Mouse (Mus musculus): ENCODE results near the gene Fcf1. TPM values are rescaled to one million over a fixed set of nuclear protein-coding genes. Genes with fewer than 3 reads are reported as not detected.

Gene Fcf1
- 152 and 154 TPM in 2 replicates for polyA plus RNA-seq (2014; fragmentation: Nextera tagmentation; extraction: Ambion mirVana)

DNA sequence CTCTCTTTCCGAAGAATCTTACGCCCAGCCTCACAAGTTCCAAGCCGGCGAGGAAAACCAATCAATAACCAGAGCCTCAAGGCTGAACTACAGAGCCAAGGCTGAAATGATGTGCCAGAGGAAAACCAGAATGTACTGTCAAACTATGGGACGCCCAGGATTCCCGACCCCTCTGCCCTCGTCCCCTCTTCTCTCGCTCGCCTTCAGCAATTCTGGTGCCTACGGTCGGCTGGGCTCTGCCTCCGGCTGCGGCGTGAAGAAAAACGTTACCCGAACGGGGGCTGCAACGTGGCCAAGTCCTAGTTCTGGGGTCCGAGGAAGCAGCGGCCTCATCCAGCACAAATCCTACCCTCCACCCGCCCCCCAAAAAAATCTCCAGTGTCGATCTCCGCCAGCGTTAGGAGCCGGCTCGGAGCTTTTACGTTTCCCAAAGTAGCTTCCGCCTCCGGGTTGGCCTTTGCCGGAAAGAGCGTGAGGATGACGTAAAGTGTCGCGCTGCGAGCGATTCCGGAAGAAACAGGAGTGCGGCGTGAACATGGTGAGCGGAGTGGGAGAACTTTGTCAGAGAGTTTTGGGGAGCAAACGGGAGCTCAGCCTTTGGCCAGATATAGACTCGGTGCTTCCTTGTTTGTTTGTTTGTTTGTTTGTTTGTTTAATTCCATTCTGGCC lies at the start of gene Fcf1, which contains the start of gene Arel1:
Gene Fcf1 (plus strand): TSS at position 470 of the 669 bp plus-strand sequence.
Gene Arel1 (minus strand): TSS at position 473 of the 669 bp plus-strand sequence.
- peak within 1 kb of the TSS; percentile 76 for H3K4me3 ChIP-seq (ENCODE audit: low read depth, low read length)
- no peaks in the 10 kb centered on the region for H3K9me3 ChIP-seq (ENCODE audit: control insufficient read depth, low read length)
- WGBS: 0% methylated on average over 42 of the region's 42 CpGs
- peak within 1 kb of the TSS; percentile 79 for H3K9ac ChIP-seq (ENCODE audit: low read length)
- H3K27ac ChIP-seq (ENCODE audit: low read depth, low read length): no peak within 1 kb of the TSS
- ATAC-seq (ENCODE audit: insufficient read depth, low FRiP score, low TSS enrichment) (no peak), DNase-seq (ENCODE audit: low spot score) (peak; percentile 92)
- peak within 1 kb of the TSS; percentile 80 for H3K4me2 ChIP-seq (ENCODE audit: low read depth)
- peaks cover 9% of the 10 kb centered on the region for H3K4me1 ChIP-seq (ENCODE audit: control insufficient read depth, insufficient read depth, low read length)
- H3K36me3 ChIP-seq (ENCODE audit: control insufficient read depth, insufficient read depth, low read length): peaks cover 2% of the 10 kb centered on the region; the same call in 1 of the 2 replicates
- no peaks in the 10 kb centered on the region for H3K27me3 ChIP-seq (ENCODE audit: control insufficient read depth, insufficient read depth, low read length)

DNA sequence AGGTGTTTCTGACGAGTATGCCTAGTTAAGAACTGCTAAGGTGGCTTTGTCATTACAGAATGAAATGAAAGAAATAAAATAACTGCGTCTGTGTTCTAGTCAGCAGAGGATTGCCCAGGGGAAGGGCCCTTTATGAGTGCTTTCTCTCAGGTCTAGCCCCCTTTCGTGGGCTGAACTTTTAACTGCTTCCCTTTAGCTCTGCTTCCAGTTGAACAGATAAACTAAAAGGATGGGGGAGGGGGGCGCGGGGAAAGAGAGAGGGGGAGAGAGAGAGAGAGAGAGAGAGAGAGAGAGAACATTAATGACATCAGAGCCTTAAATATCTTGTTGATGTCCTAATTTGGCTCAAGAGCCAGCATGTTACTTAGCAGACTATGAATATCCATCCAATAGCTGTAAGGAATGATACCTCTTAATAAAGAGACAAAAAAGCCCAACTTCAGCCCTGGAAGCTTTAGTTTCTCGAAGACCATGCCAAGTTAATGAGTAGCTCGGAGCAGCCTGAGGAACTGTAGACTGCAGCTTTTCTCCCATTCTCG lies 48.7 kb upstream of the Fcf1 start:
- H3K9ac ChIP-seq (ENCODE audit: low read length): no peak overlapping the region
- DNase-seq (ENCODE audit: low spot score): peak; percentile 13
- H3K4me1 ChIP-seq (ENCODE audit: control insufficient read depth, insufficient read depth, low read length): no peaks in the 10 kb centered on the region
- 49% methylated on average over 8 of the region's 8 CpGs for WGBS
- H3K9me3 ChIP-seq (ENCODE audit: control insufficient read depth, low read length): no peaks in the 10 kb centered on the region
- no peak for ATAC-seq (ENCODE audit: insufficient read depth, low FRiP score, low TSS enrichment)
- no peak overlapping the region for H3K4me3 ChIP-seq (ENCODE audit: low read depth, low read length)
- H3K27ac ChIP-seq (ENCODE audit: low read depth, low read length): no peak overlapping the region
- H3K36me3 ChIP-seq (ENCODE audit: control insufficient read depth, insufficient read depth, low read length): peaks cover 4% of the 10 kb centered on the region
- H3K4me2 ChIP-seq (ENCODE audit: low read depth): no peak overlapping the region
- H3K27me3 ChIP-seq (ENCODE audit: control insufficient read depth, insufficient read depth, low read length): no peaks in the 10 kb centered on the region

DNA sequence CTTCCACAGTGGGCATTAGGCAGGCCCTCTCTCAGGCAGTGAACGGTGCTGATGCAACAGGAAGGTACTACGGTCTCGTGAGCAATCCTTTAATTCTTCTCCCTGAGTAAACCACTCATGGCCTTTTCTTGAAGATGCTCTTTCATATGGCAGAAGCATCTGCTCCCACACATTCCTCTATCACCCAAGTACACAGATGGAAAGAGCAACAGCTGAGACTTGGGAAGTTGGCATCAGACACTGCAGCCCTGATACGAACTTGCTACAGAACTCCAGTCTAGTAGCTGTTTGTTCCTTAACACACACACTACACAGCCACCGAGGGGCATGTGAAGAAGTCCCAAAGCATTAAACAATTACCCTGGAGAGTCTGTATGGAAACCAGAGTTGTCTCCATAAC lies 46.4 kb upstream of the Fcf1 start:
- Histone ChIP-seq H3K27me3 (ENCODE audit: control insufficient read depth, insufficient read depth, low read length) (no peaks in the 10 kb centered on the region), H3K9ac (ENCODE audit: low read length) (no peak overlapping the region), H3K9me3 (ENCODE audit: control insufficient read depth, low read length) (no peaks in the 10 kb centered on the region), H3K4me1 (ENCODE audit: control insufficient read depth, insufficient read depth, low read length) (no peaks in the 10 kb centered on the region), H3K36me3 (ENCODE audit: control insufficient read depth, insufficient read depth, low read length) (peaks cover 4% of the 10 kb centered on the region), H3K4me2 (ENCODE audit: low read depth) (no peak overlapping the region), H3K27ac (ENCODE audit: low read depth, low read length) (no peak overlapping the region), H3K4me3 (ENCODE audit: low read depth, low read length) (no peak overlapping the region)
- DNase-seq (ENCODE audit: low spot score) (peak; percentile 5), ATAC-seq (ENCODE audit: insufficient read depth, low FRiP score, low TSS enrichment) (no peak)
- 94% methylated on average over 5 of the region's 5 CpGs for WGBS

DNA sequence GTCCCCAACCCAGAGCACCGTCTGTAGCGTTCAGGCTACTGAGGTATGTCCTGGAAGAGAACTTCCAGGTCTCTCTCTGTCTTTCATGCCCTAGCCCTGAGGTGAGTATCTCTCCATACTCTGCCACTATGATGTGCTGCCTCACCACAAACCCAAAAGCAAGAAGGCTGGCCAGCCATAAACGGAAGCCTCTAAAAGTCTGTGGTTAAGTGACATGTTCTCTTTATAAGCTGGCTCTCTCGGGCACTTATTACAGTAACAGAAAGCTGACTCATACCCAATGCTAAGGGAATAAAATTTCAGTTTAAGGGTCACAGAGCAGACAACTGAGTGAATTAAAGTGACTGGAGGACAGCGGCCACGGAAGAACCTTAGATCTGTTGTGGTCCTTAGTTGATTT lies 44.2 kb upstream of the Fcf1 start:
- WGBS: 95% methylated on average over 6 of the region's 6 CpGs
- H3K27ac ChIP-seq (ENCODE audit: low read depth, low read length): no peak overlapping the region
- no peaks in the 10 kb centered on the region for H3K27me3 ChIP-seq (ENCODE audit: control insufficient read depth, insufficient read depth, low read length)
- H3K4me2 ChIP-seq (ENCODE audit: low read depth): no peak overlapping the region
- ATAC-seq (ENCODE audit: insufficient read depth, low FRiP score, low TSS enrichment) (no peak), DNase-seq (ENCODE audit: low spot score) (no peak)
- no peaks in the 10 kb centered on the region for H3K4me1 ChIP-seq (ENCODE audit: control insufficient read depth, insufficient read depth, low read length)
- H3K36me3 ChIP-seq (ENCODE audit: control insufficient read depth, insufficient read depth, low read length): no peaks in the 10 kb centered on the region; the same call in 1 of the 2 replicates
- H3K9me3 ChIP-seq (ENCODE audit: control insufficient read depth, low read length): no peaks in the 10 kb centered on the region
- H3K4me3 ChIP-seq (ENCODE audit: low read depth, low read length): no peak overlapping the region
- H3K9ac ChIP-seq (ENCODE audit: low read length): no peak overlapping the region

DNA sequence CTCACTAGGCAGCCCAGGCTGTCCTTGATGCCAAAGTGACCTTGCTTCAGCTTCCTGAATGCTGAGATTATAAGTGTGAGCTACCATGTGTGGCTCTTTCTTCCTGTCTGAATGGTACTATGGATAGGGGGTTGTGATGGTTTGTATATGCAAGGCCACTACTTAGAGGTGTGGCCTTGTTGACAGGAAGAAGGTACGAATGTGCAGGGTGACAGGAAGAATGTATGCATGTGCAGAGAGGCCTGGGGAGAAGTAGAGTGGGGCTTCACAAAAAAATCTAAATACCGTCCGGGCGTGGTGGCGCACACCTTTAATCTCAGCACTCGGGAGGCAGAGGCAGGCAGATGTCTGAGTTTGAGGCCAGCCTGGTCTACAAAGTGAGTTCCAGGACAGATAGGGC lies 38.5 kb upstream of the Fcf1 start:
- DNase-seq (ENCODE audit: low spot score) (no peak), ATAC-seq (ENCODE audit: insufficient read depth, low FRiP score, low TSS enrichment) (no peak)
- H3K4me1 ChIP-seq (ENCODE audit: control insufficient read depth, insufficient read depth, low read length): no peaks in the 10 kb centered on the region
- no peak overlapping the region for H3K9ac ChIP-seq (ENCODE audit: low read length)
- H3K4me2 ChIP-seq (ENCODE audit: low read depth): no peak overlapping the region
- no peak overlapping the region for H3K4me3 ChIP-seq (ENCODE audit: low read depth, low read length)
- peaks cover 2% of the 10 kb centered on the region for H3K36me3 ChIP-seq (ENCODE audit: control insufficient read depth, insufficient read depth, low read length)
- H3K27ac ChIP-seq (ENCODE audit: low read depth, low read length): no peak overlapping the region
- H3K27me3 ChIP-seq (ENCODE audit: control insufficient read depth, insufficient read depth, low read length): no peaks in the 10 kb centered on the region
- 96% methylated on average over 6 of the region's 6 CpGs for WGBS
- no peaks in the 10 kb centered on the region for H3K9me3 ChIP-seq (ENCODE audit: control insufficient read depth, low read length)

DNA sequence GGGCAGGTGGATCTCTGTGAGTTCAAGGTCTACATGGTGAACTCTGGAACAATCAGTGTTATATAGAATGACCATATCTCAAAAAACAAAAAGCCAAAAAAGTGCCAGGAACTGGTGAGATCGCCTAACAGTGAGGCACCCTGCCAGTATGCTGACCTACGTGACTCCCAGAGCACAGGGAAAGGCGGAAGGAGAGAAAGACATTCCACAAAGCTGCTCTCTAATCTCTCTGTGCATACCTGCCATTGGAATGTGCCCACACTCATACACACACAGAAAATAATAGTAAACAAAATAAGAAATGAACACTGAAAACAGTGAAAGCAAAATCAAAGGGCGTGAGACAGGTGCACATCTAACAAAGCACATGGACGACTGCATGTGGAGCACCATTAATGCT lies 35.4 kb upstream of the Fcf1 start:
- Histone ChIP-seq H3K4me2 (ENCODE audit: low read depth) (no peak overlapping the region), H3K36me3 (ENCODE audit: control insufficient read depth, insufficient read depth, low read length) (peaks cover 4% of the 10 kb centered on the region; the same call in 1 of the 2 replicates), H3K9ac (ENCODE audit: low read length) (no peak overlapping the region), H3K4me3 (ENCODE audit: low read depth, low read length) (no peak overlapping the region), H3K27me3 (ENCODE audit: control insufficient read depth, insufficient read depth, low read length) (no peaks in the 10 kb centered on the region), H3K9me3 (ENCODE audit: control insufficient read depth, low read length) (no peaks in the 10 kb centered on the region), H3K27ac (ENCODE audit: low read depth, low read length) (no peak overlapping the region), H3K4me1 (ENCODE audit: control insufficient read depth, insufficient read depth, low read length) (no peaks in the 10 kb centered on the region)
- no peak for DNase-seq (ENCODE audit: low spot score)
- 90% methylated on average over 5 of the region's 5 CpGs for WGBS
- no peak for ATAC-seq (ENCODE audit: insufficient read depth, low FRiP score, low TSS enrichment)

DNA sequence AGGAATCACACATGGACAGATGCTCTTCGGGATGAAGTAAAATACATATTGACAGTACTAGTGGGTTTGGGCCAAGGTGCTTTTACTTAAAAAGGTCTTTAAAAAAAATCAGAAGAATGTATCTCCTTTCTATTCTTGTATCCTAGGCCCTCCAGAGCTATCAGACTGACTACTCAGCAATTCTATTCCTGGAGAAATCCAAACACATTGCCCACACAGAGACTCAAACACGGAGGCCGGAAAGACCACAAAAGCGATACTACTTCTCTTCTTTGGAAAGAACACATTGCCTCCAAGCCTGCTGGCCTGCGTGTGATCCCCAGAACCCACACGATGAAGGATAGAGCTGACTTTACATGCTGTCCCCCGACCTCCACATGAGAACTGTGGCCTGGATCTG lies 31.6 kb upstream of the Fcf1 start:
- H3K27me3 ChIP-seq (ENCODE audit: control insufficient read depth, insufficient read depth, low read length): no peaks in the 10 kb centered on the region
- 91% methylated on average over 7 of the region's 7 CpGs for WGBS
- no peak overlapping the region for H3K9ac ChIP-seq (ENCODE audit: low read length)
- H3K4me1 ChIP-seq (ENCODE audit: control insufficient read depth, insufficient read depth, low read length): no peaks in the 10 kb centered on the region
- no peak overlapping the region for H3K4me2 ChIP-seq (ENCODE audit: low read depth)
- H3K9me3 ChIP-seq (ENCODE audit: control insufficient read depth, low read length): no peaks in the 10 kb centered on the region
- H3K4me3 ChIP-seq (ENCODE audit: low read depth, low read length): no peak overlapping the region
- peaks cover 7% of the 10 kb centered on the region; the same call in 1 of the 2 replicates for H3K36me3 ChIP-seq (ENCODE audit: control insufficient read depth, insufficient read depth, low read length)
- ATAC-seq (ENCODE audit: insufficient read depth, low FRiP score, low TSS enrichment): no peak
- DNase-seq (ENCODE audit: low spot score): no peak
- H3K27ac ChIP-seq (ENCODE audit: low read depth, low read length): no peak overlapping the region

DNA sequence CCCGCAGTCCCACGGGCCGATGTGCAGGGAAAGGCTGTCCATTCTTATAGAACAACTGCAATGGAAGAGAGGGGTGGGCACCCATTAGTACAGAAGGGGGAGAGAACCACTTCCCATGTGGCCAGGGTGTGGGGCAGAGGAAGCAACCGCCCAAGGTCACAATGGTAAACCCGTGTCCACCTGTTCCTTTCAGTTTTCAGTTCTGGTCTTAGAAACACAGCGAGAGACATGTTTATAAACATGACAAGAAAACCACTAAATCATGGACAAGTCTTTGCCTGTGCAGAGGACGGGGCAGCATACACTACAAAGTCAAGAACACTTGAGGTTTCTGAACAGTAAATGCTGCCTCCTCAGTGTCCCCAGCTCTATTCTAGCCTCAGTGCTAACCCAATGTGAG lies 30.4 kb upstream of the Fcf1 start:
- no peak overlapping the region for H3K4me3 ChIP-seq (ENCODE audit: low read depth, low read length)
- WGBS: 95% methylated on average over 7 of the region's 7 CpGs
- H3K4me2 ChIP-seq (ENCODE audit: low read depth): no peak overlapping the region
- H3K27me3 ChIP-seq (ENCODE audit: control insufficient read depth, insufficient read depth, low read length): no peaks in the 10 kb centered on the region
- H3K36me3 ChIP-seq (ENCODE audit: control insufficient read depth, insufficient read depth, low read length): peaks cover 5% of the 10 kb centered on the region; the same call in 1 of the 2 replicates
- no peak overlapping the region for H3K27ac ChIP-seq (ENCODE audit: low read depth, low read length)
- no peak for DNase-seq (ENCODE audit: low spot score)
- no peaks in the 10 kb centered on the region for H3K9me3 ChIP-seq (ENCODE audit: control insufficient read depth, low read length)
- ATAC-seq (ENCODE audit: insufficient read depth, low FRiP score, low TSS enrichment): no peak
- no peak overlapping the region for H3K9ac ChIP-seq (ENCODE audit: low read length)
- H3K4me1 ChIP-seq (ENCODE audit: control insufficient read depth, insufficient read depth, low read length): no peaks in the 10 kb centered on the region

DNA sequence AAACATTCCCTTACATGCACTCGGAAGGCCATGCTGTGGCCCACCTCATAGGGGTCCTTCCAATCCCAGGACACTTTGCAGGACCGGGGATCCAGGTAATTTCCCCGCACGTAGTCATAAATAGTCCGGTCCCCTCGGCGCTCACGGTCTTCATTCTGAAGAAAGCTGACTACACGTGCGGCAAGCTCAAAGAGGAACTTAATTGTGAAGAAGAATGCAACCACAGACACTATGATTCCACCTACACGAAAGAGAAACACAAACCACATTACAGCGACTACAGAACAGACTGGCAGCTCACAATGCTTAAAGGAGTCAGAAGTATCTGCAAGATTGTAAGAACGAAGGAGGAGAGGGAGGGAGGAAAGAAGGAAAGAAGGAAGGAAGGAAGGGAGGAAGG lies 29.0 kb upstream of the Fcf1 start:
- WGBS: 94% methylated on average over 13 of the region's 13 CpGs
- Histone ChIP-seq H3K27me3 (ENCODE audit: control insufficient read depth, insufficient read depth, low read length) (no peaks in the 10 kb centered on the region), H3K4me1 (ENCODE audit: control insufficient read depth, insufficient read depth, low read length) (no peaks in the 10 kb centered on the region), H3K36me3 (ENCODE audit: control insufficient read depth, insufficient read depth, low read length) (peaks cover 5% of the 10 kb centered on the region; the same call in 1 of the 2 replicates), H3K9ac (ENCODE audit: low read length) (no peak overlapping the region), H3K27ac (ENCODE audit: low read depth, low read length) (no peak overlapping the region), H3K9me3 (ENCODE audit: control insufficient read depth, low read length) (no peaks in the 10 kb centered on the region), H3K4me3 (ENCODE audit: low read depth, low read length) (no peak overlapping the region), H3K4me2 (ENCODE audit: low read depth) (no peak overlapping the region)
- ATAC-seq (ENCODE audit: insufficient read depth, low FRiP score, low TSS enrichment) (no peak), DNase-seq (ENCODE audit: low spot score) (no peak)
